Mouse (Mus musculus) kidney, adult 2 months (tissue): ENCODE measurements around the gene Ceacam19.

ENCODE experiments used
- CTCF ChIP-seq: fragments of 200-500 bp; conservative IDR thresholded peaks from 2 replicates; pipeline ENCODE4 v1.5.1; 2011; ENCODE audit warnings: low read depth, mild to moderate bottlenecking, control low read depth, low read length, moderate library complexity, mixed read lengths; ENCODE audit not compliant: insufficient read depth, insufficient read length
- POLR2A ChIP-seq: fragments of 200-500 bp; IDR thresholded peaks from one replicate; pipeline ENCODE4 v1.6.1; 2011; ENCODE audit warnings: low read depth, low read length, control low read depth

DNA sequence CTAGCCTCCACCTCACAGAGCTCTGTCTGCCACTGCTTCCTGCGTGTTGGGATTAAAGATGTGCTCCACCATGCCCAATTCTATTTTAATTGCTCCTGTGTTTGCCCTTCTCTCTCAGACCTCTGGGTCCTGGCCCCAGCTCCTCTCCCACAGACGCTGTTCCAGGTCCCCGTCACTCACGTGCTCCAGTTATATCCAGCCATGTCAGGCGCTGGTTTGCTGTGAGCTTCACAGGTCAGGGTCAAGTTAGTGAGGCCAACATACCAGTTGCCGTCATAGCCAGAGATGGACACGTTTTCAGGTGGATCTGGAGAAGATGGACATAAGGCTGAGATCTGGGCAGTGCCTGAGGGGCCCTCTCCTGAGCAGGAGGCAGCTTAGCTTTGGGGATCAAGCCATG lies 26.8 kb upstream of the Ceacam19 start:
- no peak for TF ChIP-seq CTCF
- no peak for TF ChIP-seq POLR2A
